Mouse (Mus musculus): ENCODE data around the gene Asb8. TPM values are rescaled to one million over a fixed set of nuclear protein-coding genes. Genes with fewer than 3 reads are reported as not detected.

Gene Asb8
- polyA plus RNA-seq, 1 experiment from 2014 or later = 40.7 TPM

DNA sequence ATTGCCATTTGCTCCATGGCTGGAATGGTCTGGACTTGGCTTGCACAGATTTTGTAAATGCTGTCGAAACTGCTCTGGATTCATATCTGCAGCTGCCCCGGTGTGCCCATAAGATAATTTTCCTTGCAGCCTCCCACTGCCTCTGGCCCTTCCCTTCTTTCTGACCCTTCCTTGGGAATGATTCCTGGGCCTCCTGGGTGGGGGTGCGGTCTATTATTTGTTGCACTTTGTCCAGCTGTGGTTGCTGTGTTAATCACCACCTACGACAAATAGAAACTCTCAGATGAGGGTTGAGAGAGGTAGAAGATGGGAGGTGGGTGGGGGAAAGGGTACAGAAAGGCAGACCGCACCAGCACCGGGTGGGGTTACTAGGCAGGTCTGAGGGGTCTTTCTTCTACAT is 58.2 kb downstream of the Asb8 start:
- peaks cover 3% of the 10 kb centered on the region for H3K36me3 ChIP-seq (replicated peaks)
- 90% methylated on average over 6 of the region's 6 CpGs for WGBS
- H3K9me3 ChIP-seq = no peaks in the 10 kb centered on the region
- DNase-seq (ENCODE audit: extremely low spot score, low spot score) = no peak
- H3K4me3 ChIP-seq = no peak overlapping the region
- H3K27me3 ChIP-seq (ENCODE audit: poor library complexity, severe bottlenecking) = no peaks in the 10 kb centered on the region
- H3K4me1 ChIP-seq = peaks cover 31% of the 10 kb centered on the region
- H3K27ac ChIP-seq = peak overlapping the region; percentile 90

DNA sequence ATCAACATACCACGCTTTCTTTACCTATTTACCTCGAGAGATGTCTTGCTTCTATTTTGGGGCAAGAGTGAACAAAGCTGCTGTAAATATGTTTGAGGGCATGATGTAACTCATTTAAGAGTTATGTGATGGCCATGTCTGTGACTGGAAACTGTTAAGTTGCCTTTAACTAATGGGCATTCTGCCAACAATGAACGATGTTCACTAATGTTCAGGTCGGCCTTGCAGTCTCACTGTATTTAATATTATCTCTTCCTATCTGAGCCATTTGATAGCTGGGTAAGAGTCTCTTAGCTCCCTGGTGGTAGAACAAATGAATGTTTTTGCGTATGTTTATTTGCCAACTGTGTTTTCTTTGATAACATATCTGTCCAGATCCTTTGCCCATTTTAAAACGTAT is 58.9 kb downstream of the Asb8 start:
- no peak overlapping the region for H3K4me3 ChIP-seq
- H3K4me1 ChIP-seq = peaks cover 31% of the 10 kb centered on the region
- H3K9me3 ChIP-seq = no peaks in the 10 kb centered on the region
- H3K27ac ChIP-seq = no peak overlapping the region
- H3K36me3 ChIP-seq (replicated peaks) = no peaks in the 10 kb centered on the region
- 92% methylated on average over 6 of the region's 6 CpGs for WGBS
- no peaks in the 10 kb centered on the region for H3K27me3 ChIP-seq (ENCODE audit: poor library complexity, severe bottlenecking)
- no peak for DNase-seq (ENCODE audit: extremely low spot score, low spot score)

- Histone ChIP-seq H3K9me3 (no peaks in the 10 kb centered on the region), H3K4me3 (no peak overlapping the region), H3K27ac (no peak overlapping the region), H3K4me1 (peaks cover 5% of the 10 kb centered on the region), H3K36me3 (replicated peaks) (no peaks in the 10 kb centered on the region), H3K27me3 (ENCODE audit: poor library complexity, severe bottlenecking) (no peaks in the 10 kb centered on the region)
- 93% methylated on average over 6 of the region's 6 CpGs for WGBS
- DNase-seq (ENCODE audit: extremely low spot score, low spot score) = no peak
These were observed 63.0 kb downstream of the Asb8 start for GRCm38 (mm10) chr15:98102401-98102800.

DNA sequence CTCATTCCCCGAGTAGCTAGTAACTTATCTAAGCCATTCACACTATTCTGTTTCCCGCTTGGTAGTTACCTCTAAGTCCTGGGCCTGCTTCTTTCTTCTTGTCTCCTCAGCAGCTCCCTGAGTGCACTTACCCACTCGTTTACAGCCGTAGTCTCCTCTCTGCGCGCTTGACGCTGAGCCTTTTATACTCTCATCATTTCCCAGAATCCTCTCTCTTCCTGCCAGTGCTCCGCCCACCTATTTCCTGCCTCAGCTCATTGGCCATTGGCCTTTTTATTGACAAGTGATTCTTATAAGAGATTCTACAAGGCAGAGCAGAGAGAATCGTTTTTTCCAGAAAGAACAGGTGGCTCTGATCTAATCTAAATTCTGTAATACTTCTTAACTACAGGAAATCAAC is 66.9 kb downstream of the Asb8 start:
- Histone ChIP-seq H3K27ac (no peak overlapping the region), H3K27me3 (ENCODE audit: poor library complexity, severe bottlenecking) (no peaks in the 10 kb centered on the region), H3K9me3 (no peaks in the 10 kb centered on the region), H3K4me3 (no peak overlapping the region), H3K36me3 (replicated peaks) (no peaks in the 10 kb centered on the region), H3K4me1 (peaks cover 6% of the 10 kb centered on the region)
- no peak for DNase-seq (ENCODE audit: extremely low spot score, low spot score)
- WGBS = 90% methylated on average over 9 of the region's 9 CpGs

DNA sequence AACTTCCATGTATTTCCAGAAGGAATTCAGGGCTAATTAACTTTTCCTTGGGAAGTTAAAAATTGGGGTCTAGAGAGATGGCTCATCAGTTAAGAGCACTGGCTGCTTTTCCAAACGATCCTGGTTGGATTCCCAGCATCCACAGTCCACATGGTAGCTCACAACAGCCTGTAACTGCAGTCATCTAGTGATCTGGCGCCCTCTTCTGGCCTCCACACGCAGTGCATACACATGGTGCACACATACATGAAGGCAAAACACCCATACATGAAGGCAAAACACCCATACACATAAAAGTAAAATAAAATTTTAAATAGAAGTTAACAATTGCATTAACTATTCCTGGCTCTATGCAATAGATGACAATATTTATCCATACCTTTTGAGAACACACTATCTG is 68.5 kb downstream of the Asb8 start:
- no peak overlapping the region for H3K4me3 ChIP-seq
- no peak for DNase-seq (ENCODE audit: extremely low spot score, low spot score)
- no peak overlapping the region for H3K27ac ChIP-seq
- no peaks in the 10 kb centered on the region for H3K36me3 ChIP-seq (replicated peaks)
- no peaks in the 10 kb centered on the region for H3K9me3 ChIP-seq
- H3K27me3 ChIP-seq (ENCODE audit: poor library complexity, severe bottlenecking) = no peaks in the 10 kb centered on the region
- peaks cover 13% of the 10 kb centered on the region for H3K4me1 ChIP-seq
- WGBS = 49% methylated on average over 3 of the region's 3 CpGs

- WGBS = 90% methylated on average over 12 of the region's 12 CpGs
These were observed 70.5 kb downstream of the Asb8 start for GRCm38 (mm10) chr15:98094905-98095304.

DNA sequence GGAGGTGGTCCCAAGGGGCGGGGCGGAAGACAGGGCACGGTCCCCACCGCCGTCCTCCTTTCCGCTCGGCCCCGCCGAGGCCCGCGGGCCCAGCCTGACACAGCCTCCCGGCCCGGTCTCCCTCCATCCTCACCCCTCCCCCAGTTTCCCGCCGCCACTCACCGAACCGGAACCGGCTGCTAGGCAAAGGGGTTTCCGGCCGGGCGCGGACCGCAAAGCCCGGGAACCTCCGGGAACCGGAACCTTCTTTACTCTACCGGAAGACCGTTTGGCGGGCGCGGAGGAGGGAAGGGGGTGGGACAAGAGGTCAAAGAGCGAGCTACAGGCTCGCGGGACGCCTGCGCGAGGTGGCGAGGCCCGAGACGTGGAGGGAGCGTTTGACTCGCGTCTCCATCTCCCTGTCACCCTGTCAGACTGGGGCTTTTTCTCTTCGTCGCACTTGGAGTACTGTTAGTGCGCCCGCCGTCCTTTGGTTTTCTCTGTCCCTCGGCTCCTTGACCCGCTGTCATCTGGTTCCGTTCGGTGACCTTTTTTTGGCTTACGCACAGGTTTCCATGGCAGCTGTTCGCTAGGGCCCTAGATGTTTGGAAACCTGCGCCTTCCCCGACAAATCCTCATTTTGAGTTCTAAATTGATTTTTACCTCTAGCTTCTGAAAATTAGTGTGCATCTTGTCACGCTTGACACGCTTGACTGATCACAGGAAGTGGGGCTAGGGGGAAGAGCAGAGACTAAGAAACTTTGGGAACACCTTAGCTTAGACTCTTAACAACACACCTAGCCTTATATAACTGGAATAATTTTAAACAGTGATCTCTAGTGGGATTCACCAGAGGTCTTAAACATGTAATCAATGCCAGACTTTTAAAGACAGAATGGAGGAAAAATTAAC is 72.1 kb downstream of the Asb8 start, which contains the start of gene Senp1:
Senp1 (minus strand) TSS at position 624 of the 891 bp plus-strand sequence.
- peak; percentile 91 for DNase-seq (ENCODE audit: extremely low spot score, low spot score)
- Histone ChIP-seq H3K27ac (peak within 1 kb of the TSS; percentile 98), H3K36me3 (replicated peaks) (peaks cover 13% of the 10 kb centered on the region), H3K27me3 (ENCODE audit: poor library complexity, severe bottlenecking) (no peaks in the 10 kb centered on the region), H3K4me1 (peaks cover 26% of the 10 kb centered on the region), H3K4me3 (peak within 1 kb of the TSS; percentile 79), H3K9me3 (no peaks in the 10 kb centered on the region)
- WGBS = under 1% methylated on average over 58 of the region's 58 CpGs

More at GRCm38 (mm10) chr15:98094905-98095304, 70.5 kb downstream of the Asb8 start:
- no peaks in the 10 kb centered on the region for H3K9me3 ChIP-seq
- H3K4me1 ChIP-seq = peaks cover 26% of the 10 kb centered on the region
- H3K27me3 ChIP-seq (ENCODE audit: poor library complexity, severe bottlenecking) = no peaks in the 10 kb centered on the region
- no peak overlapping the region for H3K27ac ChIP-seq
- no peak overlapping the region for H3K4me3 ChIP-seq
- H3K36me3 ChIP-seq (replicated peaks) = peaks cover 2% of the 10 kb centered on the region
- DNase-seq (ENCODE audit: extremely low spot score, low spot score) = no peak

GRCm38 (mm10) chr15:98092372-98093120 is 72.9 kb downstream of the Asb8 start, which contains the start of gene Pfkm:
Gene Pfkm, plus strand, starts transcription at chr15:98092589.
- no peaks in the 10 kb centered on the region for H3K9me3 ChIP-seq
- peak within 1 kb of the TSS; percentile 98 for H3K27ac ChIP-seq
- peak within 1 kb of the TSS; percentile 79 for H3K4me3 ChIP-seq
- H3K27me3 ChIP-seq (ENCODE audit: poor library complexity, severe bottlenecking) = no peaks in the 10 kb centered on the region
- under 1% methylated on average over 30 of the region's 30 CpGs for WGBS
- DNase-seq (ENCODE audit: extremely low spot score, low spot score) = no peak
- H3K36me3 ChIP-seq (replicated peaks) = peaks cover 21% of the 10 kb centered on the region
- peaks cover 26% of the 10 kb centered on the region for H3K4me1 ChIP-seq

GRCm38 (mm10) chr15:98091841-98092240 is 73.6 kb downstream of the Asb8 start:
- Histone ChIP-seq H3K27me3 (ENCODE audit: poor library complexity, severe bottlenecking) (no peaks in the 10 kb centered on the region), H3K4me1 (peaks cover 26% of the 10 kb centered on the region), H3K36me3 (replicated peaks) (peaks cover 27% of the 10 kb centered on the region), H3K27ac (peak overlapping the region; percentile 98; the same call in 1 of the 2 replicates), H3K9me3 (no peaks in the 10 kb centered on the region), H3K4me3 (peak overlapping the region; percentile 79)
- WGBS = 52% methylated on average over 4 of the region's 4 CpGs
- DNase-seq (ENCODE audit: extremely low spot score, low spot score) = no peak

- WGBS = 80% methylated on average over 9 of the region's 9 CpGs
- Histone ChIP-seq H3K4me3 (no peak overlapping the region), H3K4me1 (peaks cover 26% of the 10 kb centered on the region), H3K27me3 (ENCODE audit: poor library complexity, severe bottlenecking) (no peaks in the 10 kb centered on the region), H3K36me3 (replicated peaks) (peaks cover 49% of the 10 kb centered on the region), H3K27ac (no peak overlapping the region), H3K9me3 (no peaks in the 10 kb centered on the region)
- DNase-seq (ENCODE audit: extremely low spot score, low spot score) = no peak
These were observed 75.8 kb downstream of the Asb8 start for GRCm38 (mm10) chr15:98089421-98090183.

- Histone ChIP-seq H3K4me3 (no peak overlapping the region), H3K36me3 (replicated peaks) (peaks cover 56% of the 10 kb centered on the region), H3K27ac (no peak overlapping the region), H3K27me3 (ENCODE audit: poor library complexity, severe bottlenecking) (no peaks in the 10 kb centered on the region), H3K4me1 (peaks cover 24% of the 10 kb centered on the region), H3K9me3 (no peaks in the 10 kb centered on the region)
- 88% methylated on average over 1 of the region's 1 CpGs for WGBS
- no peak for DNase-seq (ENCODE audit: extremely low spot score, low spot score)
These were observed 76.5 kb downstream of the Asb8 start for GRCm38 (mm10) chr15:98088889-98089288.
